Comparison of ENCODE assay signal across 12 mouse cellular contexts in genomic region chr5:116497205-116497604, GRCm38 (mm10).
DNase-seq lines count a peak whose midpoint lies in the region; ATAC-seq lines count a peak whose summit lies in the region.
"Had no signal": no experiment of that assay in that cellular context is flagged by ENCODE, and none has a peak within 500 bp of the region (broad histone marks: within the 10 kb centered on the region; RNA-seq: fewer than 3 reads in every experiment).

No protein-coding gene starts in this region.

- WGBS in kidney, embryonic 15.5 days = 9% methylated on average over 7 of the region's 7 CpGs

- peaks cover 4% of the 10 kb centered on the region for H3K4me1 ChIP-seq in kidney, embryonic 15.5 days
- H3K4me1 ChIP-seq: limb, embryonic 15.5 days had no signal

- H3K27me3 ChIP-seq in kidney, embryonic 15.5 days = peaks cover 19% of the 10 kb centered on the region; the same call in 1 of the 2 replicates
- H3K27me3 ChIP-seq: midbrain, embryonic 12.5 days had no signal

- no peak overlapping the region for H3K4me3 ChIP-seq in kidney, embryonic 15.5 days (replicated peaks)
- H3K4me3 ChIP-seq: heart, embryonic 13.5 days; limb, embryonic 15.5 days; midbrain, embryonic 12.5 days had no signal

- H3K36me3 ChIP-seq in kidney, embryonic 15.5 days = no peaks in the 10 kb centered on the region
- H3K36me3 ChIP-seq: heart, embryonic 13.5 days; limb, embryonic 15.5 days; midbrain, embryonic 12.5 days had no signal

- H3K27ac ChIP-seq in kidney, embryonic 15.5 days = no peak overlapping the region
- H3K27ac ChIP-seq: heart, embryonic 13.5 days; limb, embryonic 15.5 days; midbrain, embryonic 12.5 days had no signal

- no peaks in the 10 kb centered on the region for H3K9me3 ChIP-seq in kidney, embryonic 15.5 days (replicated peaks)
- H3K9me3 ChIP-seq: heart, embryonic 13.5 days; limb, embryonic 15.5 days; midbrain, embryonic 12.5 days had no signal

- H3K9ac ChIP-seq in kidney, embryonic 15.5 days = no peak overlapping the region
- H3K9ac ChIP-seq: heart, embryonic 13.5 days; limb, embryonic 15.5 days; midbrain, embryonic 12.5 days had no signal

- no peak overlapping the region for H3K4me2 ChIP-seq in kidney, embryonic 15.5 days
- H3K4me2 ChIP-seq: heart, embryonic 13.5 days; limb, embryonic 15.5 days; midbrain, embryonic 12.5 days had no signal

- peak; percentile 21 for DNase-seq in lung, postnatal 10 days
- DNase-seq in lung, postnatal 4 days = no peak
- peak; percentile 46 to 58 for DNase-seq in adrenal gland, postnatal 36 days
- peak; percentile 42 for DNase-seq in retina, embryonic 14.5 days (ENCODE audit: low spot score)
- no peak for DNase-seq in layer of hippocampus, adult 9-11 months
- no peak for DNase-seq in MN1 (ENCODE audit: low spot score)
- DNase-seq: right cerebral cortex, postnatal 25 days; thymus, postnatal 25 days had no signal

- ATAC-seq in kidney, embryonic 15.5 days (replicated peaks; ENCODE audit: low FRiP score) = peak; percentile 56; the same call in 1 of the 2 replicates

Comparison
In these comparisons a context has a peak if more than half of its experiments do, and no peak if none do; other contexts are left out.
1. DNase-seq: peak in lung, postnatal 10 days (single experiment), adrenal gland, postnatal 36 days (2 of 2) and retina, embryonic 14.5 days (single experiment); none in lung, postnatal 4 days (0 of 2), layer of hippocampus, adult 9-11 months (single experiment) and MN1 (single experiment).